Comparison of ENCODE assay signal across 15 mouse cellular contexts in the genomic region with DNA sequence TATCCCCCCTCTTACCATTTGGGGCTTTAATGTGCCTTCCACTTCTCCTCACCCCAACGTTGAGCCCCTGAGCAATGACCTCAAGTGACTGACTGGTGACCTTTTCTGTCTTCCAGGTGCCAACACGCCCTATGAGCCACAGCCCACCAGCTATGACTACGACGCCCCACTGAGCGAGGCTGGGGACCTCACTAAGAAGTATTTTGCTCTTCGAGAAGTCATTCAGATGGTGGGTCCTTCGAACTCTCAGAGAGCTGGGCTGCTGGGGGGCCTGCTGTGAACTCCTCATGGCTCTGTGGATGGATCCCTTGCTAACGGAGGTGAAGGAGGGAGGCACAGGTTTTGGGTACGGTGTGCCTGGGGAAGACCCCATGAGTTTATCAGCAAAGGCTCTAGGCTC.
"Had no signal": no experiment of that assay in that cellular context is flagged by ENCODE, and none has a peak within 500 bp of the region (broad histone marks: within the 10 kb centered on the region; RNA-seq: fewer than 3 reads in every experiment).

No protein-coding gene starts in this region.

- H3K4me3 ChIP-seq: liver, embryonic 12.5 days; midbrain, embryonic 10.5 days; midbrain, embryonic 12.5 days; myocyte; neural tube, embryonic 13.5 days; neural tube, embryonic 15.5 days had no signal

- H3K4me1 ChIP-seq: liver, embryonic 12.5 days; midbrain, embryonic 10.5 days; midbrain, embryonic 12.5 days; neural tube, embryonic 13.5 days; neural tube, embryonic 15.5 days had no signal

- H3K27ac ChIP-seq: liver, embryonic 12.5 days; liver, embryonic 14.5 days; midbrain, embryonic 10.5 days; midbrain, embryonic 12.5 days; neural tube, embryonic 13.5 days; neural tube, embryonic 15.5 days had no signal

- H3K9ac ChIP-seq: liver, embryonic 12.5 days; liver, embryonic 14.5 days; lung, embryonic 14.5 days; midbrain, embryonic 12.5 days; neural tube, embryonic 13.5 days; neural tube, embryonic 15.5 days had no signal

- H3K9me3 ChIP-seq: liver, embryonic 12.5 days; midbrain, embryonic 10.5 days; midbrain, embryonic 12.5 days; neural tube, embryonic 13.5 days; neural tube, embryonic 15.5 days had no signal

- H3K4me2 ChIP-seq: liver, embryonic 12.5 days; lung, embryonic 14.5 days; midbrain, embryonic 12.5 days; neural tube, embryonic 13.5 days; neural tube, embryonic 15.5 days had no signal

- DNase-seq: lung, adult 18-20 months; lung, embryonic 14.5 days; lung, postnatal 10 days; lung, postnatal 4 days; midbrain, embryonic 14.5 days; retina, postnatal 1 day; right cerebral cortex, adult 18-20 months had no signal

- ATAC-seq: liver, embryonic 12.5 days; midbrain, embryonic 16.5 days had no signal

- H3K27me3 ChIP-seq: liver, embryonic 12.5 days; midbrain, embryonic 12.5 days; neural tube, embryonic 13.5 days; neural tube, embryonic 15.5 days had no signal
